Mouse (Mus musculus) CD4-positive, CD25-positive, alpha-beta regulatory T cell, adult 4 months (primary cell): ENCODE results near the gene Gxylt2. TPM values are rescaled to one million over a fixed set of nuclear protein-coding genes. Genes with fewer than 3 reads are reported as not detected.

Experiments used
- ATAC-seq: one replicate; pipeline ENCODE4 v1.8.0; 2017
- polyA plus RNA-seq, 2 experiments: library from polyadenylated mRNA; unstranded; fragments of 100-300 nt; shearing (Covaris generic); gene quantifications; one replicate each; pipeline ENCODE4 v1.2.1; 2017

Gene Gxylt2
- under 1 TPM in 1 of 2 experiments, not detected in 1; 0.17 TPM for polyA plus RNA-seq

DNA sequence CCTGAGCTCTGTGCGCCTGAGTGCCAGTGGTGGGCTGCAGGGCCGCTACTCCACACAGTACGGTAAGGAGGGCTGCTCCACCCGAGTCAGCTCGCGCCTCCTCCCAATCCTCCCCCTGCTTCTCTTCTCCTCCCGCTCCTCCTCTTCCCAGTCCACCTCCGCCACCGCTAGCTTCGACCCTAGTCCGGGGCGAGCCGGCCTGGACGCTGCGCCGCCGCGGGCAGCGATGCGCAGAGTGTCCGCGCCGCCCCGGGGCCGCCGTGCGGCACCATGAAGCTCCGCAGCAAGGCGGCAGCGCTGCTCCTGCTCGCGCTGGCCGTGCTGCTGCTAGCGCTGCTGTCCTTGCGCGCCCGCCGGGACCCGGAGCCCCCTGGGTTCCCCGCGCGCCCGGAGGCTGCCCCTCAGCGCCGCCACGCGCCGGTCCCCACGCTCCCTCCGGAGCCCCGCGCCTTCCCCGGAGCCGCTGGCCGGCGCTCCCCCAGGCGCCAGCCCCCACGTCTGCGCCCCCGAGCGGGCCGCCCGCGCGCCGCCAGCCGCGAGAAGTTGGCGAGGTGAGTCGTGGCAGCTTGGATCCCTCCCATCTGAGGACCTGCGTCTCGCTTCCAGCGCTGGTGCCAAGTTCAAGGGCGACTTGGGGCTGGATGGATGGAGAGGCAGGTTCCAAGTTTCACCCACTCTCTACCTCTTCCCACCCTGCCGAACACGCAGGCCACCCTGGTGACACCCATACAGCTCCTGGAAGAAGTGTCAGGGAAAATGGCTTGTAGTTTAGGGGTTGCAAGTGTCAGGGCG lies at the start of gene Gxylt2:
Gxylt2 (plus strand) TSS at position 161 of the 792 bp plus-strand sequence.
- ATAC-seq, result no peak

DNA sequence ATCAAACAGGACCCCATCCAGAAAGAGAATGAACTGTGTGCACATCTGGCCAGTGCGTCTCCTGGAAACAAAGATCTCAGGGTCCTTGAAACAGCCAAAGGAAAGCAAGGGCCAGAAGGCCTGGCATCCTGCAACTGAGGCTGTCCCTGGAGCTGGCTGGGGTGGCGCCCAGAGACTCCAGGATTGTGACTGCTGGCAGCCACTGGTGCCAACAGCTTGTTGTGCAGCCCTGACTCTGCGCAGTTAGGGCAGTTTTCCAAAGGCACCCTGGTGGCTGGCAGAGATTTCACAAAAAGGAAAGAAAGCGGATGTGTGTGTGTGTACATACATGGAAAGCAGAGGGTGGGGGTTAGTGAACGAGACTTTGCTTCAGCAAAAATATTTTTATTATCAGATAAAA lies 44.1 kb upstream of the Gxylt2 start:
- ATAC-seq, result no peak

DNA sequence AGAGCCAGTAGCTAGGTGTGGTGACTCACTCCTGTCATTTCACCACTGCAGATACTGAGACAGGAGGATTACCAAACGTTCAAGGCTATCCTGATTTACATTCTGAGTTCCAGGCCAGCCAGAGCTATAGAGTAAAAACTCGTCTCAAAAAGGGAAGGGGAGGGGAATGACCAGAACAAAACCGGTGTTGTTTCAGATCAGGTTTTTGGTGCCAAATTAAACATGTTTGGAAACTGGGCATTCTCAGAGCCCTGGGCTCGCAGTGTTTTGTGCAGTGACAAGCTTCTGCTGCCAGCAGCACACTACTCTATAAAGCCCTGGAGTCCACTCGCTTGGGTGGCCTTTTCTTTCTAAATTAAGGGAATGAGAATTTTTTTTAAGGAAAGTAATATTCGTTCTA lies 42.3 kb upstream of the Gxylt2 start:
- no peak for ATAC-seq

DNA sequence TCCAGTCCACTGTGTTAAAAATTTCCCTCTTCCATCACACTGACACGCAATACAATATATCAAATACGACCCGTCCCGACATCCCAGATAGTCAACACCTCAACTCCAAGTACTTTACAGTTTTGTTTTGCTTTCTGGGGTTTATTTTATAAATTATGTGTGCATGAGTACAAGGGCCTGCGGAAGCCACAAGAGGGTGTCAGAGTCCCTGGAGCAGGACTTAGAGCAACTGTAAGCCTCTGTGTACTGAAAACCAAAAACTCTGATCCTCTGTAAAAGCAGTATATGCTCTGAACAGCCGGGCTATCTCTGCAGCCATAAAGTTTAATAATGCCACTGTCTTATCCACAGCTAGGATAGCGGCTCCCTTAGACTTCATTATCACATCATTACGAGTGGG lies 36.9 kb upstream of the Gxylt2 start:
- no peak for ATAC-seq

DNA sequence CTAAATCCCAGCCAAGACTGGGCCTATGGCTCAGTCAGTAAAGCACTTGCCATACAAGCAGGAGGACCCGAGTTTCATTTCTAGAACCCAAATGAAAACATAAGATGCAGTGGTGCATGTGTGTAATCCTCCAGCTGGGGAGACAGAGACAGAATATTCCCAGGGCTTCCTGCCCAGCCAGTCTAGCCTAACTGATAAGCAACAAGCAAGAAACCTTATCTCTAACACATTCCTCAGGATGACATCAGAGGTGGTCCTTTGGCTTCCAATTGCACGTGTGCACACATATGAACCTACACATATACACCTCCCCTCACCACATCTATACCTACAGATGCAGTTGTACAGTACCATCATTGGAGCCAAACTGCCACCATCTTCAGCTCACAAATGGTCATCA lies 35.7 kb upstream of the Gxylt2 start:
- no peak for ATAC-seq

DNA sequence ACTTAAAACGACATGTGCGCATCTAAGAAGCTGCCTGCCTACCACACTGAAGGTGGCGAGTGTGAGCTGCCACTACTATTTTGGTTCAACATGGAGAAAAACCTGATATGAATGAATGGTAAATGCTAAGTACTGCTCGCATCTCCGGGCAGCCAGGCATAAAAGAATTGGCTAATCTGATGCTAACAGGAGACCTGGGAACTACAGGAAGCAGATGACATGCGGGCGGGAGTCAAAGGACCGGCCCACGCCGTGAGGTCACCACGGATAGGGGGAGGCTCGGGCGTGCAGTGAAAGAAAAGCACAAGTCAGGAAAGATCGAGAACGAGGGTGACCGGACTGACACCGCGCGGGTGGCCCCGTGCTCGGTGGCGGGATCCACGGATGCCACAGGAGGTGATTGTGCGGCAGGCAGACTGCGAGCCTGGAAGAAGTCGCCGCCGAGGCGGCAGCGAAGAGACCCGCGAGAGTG lies 34.1 kb upstream of the Gxylt2 start:
- peak; percentile 50 for ATAC-seq

DNA sequence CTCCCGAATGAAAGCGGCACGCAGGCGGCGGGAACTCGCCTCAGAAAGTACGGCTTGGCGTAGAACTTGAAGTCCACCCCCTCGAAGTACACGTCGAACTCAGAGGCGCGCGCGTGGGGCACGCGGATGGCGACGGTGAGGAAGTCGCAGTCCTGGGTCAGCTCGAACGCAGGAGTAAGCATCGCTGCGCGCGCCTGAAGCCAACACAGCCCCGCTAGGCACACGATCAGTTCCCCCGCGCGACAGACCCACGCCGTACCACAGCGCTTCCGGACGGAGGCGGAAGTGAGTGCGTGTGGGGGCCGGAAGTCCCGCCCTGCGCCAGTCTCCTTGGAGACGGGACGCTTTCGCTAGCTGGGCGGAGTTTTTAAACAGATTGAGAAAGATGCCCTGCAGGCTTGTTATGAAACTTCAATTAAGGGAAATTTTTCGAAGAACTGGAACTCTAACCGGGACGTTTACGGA lies 33.6 kb upstream of the Gxylt2 start, which contains the start of gene Shq1:
Shq1 (minus strand) TSS at position 278 of the 465 bp plus-strand sequence.
- peak; percentile 97 for ATAC-seq

DNA sequence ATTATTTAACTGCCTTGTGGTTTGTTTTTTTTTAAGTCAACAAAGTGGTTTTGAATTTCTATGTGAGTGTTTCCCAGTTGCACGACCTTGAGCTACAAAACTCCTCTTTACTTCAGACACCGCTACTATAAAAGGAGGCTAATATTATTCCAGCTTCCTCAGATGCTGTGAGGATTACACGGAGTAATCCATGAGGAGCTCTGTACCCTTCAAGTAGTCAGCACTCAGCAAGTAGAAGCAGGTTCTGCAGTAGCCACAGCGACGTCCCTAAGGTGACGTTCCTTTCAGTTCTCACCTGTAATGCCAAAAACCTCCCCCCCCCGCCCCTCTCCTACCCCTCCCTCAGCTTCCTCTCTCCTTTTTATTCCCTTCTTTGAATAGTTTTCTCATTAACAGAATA lies 33.1 kb upstream of the Gxylt2 start:
- ATAC-seq, result no peak

DNA sequence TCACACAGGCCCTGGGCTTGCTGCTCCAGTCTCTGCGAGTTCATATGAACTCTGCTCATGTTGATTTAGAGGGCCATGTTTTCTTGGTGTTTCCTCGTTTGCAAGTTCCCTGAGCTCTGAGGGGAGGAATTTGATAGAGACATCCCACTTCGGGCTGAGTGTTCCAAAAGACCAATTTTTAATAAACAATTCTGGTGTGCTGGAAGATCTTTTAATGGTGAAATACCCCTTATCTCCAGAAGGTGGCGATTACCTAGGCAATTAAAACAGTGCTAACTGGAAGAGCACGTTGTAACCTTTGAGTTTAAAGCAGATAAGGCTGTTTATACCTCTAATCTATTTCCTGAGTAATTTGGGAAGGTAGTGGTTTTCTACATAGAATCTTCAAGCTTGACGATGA lies 29.6 kb upstream of the Gxylt2 start:
- ATAC-seq, result peak; percentile 40

DNA sequence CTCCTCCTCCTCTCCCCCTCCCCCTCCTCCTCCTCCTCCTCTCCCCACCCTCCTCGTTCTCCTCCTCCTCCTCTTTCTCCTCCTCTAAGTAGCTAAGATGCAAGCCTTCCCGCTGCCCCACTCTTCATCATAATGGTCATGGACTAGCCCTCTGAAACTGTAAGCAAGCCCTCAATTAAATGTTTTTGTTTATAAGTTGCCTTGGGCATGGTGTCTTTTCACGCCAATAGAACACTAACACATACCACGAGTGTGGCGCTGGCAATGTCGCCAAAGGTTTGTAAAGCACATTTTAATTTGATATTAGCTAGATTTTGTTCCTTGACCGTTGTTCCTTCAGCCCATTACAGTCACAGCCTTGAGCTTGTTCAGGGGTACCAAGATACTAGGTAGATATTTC lies 28.1 kb upstream of the Gxylt2 start:
- no peak for ATAC-seq

DNA sequence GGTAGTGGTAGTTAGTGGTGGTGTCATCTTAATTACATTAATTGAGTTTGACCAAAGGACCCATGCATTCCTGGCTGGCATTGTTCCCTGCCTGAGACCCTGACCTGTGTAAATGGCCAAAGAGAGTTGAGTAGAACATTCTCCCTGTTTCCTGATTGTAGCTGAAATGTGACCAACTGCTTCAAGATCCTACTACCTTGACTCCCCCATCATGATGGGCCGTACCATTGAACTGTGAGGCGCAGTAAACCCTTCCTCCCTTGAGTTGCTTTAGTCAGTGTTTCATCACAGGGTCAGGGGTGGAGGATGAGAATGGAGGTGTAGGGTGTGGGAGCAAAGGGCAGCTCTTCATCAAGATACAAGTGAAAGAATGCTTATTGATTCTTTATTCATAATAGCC lies 25.9 kb upstream of the Gxylt2 start:
- ATAC-seq, result no peak

DNA sequence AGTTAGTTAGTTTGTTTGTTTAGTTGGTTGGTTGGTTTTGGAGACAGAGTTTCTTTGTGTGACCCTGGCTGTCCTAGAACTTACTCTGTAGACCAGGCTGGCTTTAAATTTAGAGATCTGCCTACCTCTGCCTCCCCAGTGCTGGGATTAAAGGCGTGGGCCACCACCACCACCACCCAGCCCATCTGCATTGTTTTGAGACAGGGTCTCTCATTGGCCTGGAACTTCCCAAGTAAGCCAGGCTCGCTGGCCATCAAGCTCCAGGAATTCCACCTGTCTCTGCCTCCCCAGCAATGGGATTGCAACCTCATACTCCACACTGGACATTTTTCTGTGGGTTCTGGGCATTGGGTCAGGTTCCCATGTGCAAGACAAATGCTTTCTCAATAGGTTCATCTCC lies 18.2 kb upstream of the Gxylt2 start:
- no peak for ATAC-seq

DNA sequence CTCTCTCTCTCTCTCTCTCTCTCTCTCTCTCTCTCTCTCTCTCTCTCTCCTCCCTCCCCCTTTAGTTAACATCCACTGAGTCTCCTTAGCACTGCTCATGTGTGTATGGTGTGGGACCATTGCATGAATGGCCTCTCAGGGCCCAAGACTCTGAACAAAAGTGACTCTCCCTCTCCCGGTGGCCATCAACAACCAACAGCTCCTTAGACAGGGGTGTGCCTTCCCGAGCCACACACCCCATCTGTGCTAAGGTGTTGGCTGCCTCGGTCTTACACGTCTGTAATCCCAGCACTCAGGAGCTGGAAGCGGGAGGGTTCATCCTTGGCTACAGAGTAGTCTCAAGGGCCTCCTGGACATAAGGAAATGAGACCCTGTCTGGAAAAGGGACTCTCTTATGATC lies 4.5 kb upstream of the Gxylt2 start:
- ATAC-seq, result no peak

DNA sequence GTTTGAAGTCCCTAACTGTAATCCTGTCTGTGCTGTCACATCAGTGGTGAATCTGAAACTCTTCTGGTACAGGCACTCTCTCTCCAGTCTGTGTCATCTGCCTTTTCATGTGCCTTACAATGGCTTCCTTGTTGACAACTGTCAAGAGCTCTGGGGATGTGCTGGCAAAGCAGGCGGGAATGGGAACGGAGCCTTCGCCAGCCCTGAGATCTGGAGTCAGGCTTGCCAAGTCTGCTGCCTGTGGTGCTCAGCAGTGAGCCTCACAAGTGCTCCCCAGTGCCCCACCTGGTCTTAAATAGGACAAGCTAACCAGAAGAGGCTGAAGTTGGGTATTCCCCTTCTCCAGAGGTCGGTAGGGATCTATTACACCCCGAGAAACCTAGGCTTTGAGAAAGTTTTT lies 3.8 kb upstream of the Gxylt2 start:
- no peak for ATAC-seq

DNA sequence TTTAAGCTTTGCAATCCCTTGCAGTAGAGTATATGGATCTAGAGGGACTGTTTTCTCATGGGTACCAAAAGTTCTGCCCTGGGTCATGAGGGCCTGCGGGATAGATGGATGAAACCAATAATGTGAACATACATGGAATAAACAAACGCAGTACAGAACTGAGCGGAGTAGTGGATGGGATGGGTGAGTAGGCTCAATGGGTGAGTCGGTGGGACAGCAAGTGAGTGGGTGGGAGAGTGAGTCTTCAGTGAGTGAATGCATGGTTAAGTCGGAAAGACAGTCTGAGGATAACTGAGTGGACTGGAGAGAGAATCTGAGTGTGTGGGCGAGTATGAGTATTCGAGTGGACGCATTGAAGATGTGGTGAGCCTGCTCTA lies 349 bp upstream of the Gxylt2 start:
- ATAC-seq, result no peak

DNA sequence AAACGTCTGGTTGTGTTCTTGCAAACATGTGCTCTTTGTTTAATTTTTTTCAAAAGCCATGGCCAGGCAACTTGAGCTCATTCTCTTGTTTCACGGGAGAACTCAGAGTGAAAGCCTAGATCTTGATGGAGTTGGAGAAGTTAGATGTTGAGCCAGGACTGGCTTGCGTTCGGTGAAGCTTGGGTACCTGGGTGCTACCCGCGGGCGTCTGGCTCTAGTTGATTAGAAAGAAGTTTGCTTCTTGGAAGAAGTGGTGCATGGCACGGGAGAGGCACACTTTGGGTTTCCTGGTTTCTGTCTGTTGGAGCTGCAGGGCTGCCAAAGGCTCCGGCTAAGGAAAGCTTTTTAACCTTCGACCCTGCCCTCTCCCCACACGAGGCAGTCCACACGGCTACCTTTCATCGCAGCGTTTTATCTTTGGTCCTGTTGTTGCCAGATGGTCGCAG lies 855 bp downstream of the Gxylt2 start:
- ATAC-seq, result no peak

DNA sequence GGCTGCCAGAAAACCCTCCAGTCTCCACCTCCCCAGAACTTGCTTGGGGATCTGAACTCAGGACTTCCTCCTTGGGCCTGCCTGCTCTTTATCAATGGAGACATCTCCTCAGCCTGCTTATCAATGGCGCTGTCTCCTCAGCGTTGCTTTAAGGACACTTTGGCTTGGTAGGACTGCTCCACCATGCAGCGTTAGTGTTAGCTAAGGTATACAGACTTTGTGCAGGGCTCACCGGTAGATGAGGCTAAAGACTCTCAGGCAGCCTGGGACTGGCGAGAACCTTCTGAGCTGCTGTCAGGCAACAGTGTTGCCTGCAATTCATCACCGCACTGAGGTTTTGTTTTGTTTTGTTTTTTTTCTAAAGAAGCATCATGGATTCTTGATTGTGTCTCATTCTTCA lies 2.3 kb downstream of the Gxylt2 start:
- ATAC-seq, result no peak

DNA sequence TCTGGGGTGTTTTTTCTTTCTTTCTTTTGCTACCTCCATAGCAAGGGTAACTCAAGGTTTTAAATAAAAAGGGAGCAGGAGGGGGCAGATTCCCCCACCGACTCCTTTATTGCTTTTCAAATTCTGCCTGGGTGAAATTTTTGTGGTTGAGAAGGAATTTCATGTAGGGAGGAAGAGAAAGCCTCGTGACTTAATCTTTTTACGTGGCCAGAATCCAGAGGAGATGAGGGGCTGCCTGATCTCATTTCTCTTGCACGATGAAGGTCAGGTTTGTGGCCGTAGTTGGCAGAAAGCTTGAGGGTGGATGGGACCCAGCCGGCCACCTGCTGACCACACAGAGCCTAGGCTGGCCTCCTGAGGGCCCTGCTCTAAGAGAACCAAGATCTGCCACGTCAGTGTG lies 3.0 kb downstream of the Gxylt2 start:
- no peak for ATAC-seq

DNA sequence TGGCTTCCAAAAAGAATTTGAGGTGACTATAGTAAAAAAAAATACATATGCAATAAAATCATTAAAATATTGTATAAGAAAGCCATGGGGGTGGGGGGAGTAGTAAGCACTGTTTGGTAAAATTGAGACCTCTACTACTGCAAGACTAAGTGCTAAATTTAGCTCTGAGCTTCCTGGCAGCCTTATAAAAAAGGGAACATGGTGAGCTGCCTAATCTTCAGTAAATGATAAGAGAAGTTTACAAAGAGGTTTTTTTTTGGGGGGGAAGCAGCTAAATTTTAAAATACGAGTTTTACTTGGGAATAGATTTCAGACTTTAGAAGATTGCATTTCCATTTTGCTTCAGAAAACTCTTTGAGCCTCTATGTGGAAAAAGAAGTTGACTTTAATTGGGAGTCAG lies 3.7 kb downstream of the Gxylt2 start:
- ATAC-seq, result no peak

DNA sequence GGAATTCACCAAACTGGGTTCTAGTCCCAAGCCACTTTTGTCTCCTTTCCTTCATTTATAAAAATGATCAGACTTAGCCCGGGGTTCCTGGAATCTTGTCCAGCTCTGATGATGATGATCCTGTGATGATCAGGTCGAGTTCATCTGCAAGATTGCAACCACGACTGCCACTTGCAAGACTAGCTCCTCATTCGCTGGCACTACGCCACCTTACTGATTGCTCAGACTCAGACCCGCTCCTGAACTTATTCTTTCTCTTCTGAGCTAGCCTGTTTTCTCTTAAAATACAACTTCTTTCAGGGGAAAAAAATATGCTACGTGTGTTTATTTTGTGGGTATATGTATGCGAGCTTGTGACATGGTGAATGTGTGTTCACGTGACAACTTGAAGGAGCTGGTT lies 4.5 kb downstream of the Gxylt2 start:
- ATAC-seq, result no peak

DNA sequence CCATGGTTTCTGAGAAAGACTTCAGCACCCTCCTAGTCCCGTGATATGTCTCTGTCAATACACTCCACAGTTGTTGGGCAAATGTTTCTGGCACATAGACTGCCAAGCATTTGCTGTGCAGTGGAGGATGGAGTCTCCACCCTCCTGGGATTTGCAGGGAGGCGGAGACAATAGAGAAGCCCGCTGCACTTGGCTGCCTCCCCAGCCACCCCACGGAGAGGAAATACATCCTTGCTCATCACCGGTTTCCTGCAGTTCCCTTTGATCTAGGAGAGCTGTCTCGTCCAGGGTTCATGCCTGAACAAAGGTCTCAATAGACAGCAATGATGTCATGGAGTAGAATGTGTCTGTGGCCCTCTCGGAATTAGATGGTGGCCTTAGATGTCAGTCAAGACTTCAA lies 4.9 kb downstream of the Gxylt2 start:
- peak; percentile 29 for ATAC-seq

DNA sequence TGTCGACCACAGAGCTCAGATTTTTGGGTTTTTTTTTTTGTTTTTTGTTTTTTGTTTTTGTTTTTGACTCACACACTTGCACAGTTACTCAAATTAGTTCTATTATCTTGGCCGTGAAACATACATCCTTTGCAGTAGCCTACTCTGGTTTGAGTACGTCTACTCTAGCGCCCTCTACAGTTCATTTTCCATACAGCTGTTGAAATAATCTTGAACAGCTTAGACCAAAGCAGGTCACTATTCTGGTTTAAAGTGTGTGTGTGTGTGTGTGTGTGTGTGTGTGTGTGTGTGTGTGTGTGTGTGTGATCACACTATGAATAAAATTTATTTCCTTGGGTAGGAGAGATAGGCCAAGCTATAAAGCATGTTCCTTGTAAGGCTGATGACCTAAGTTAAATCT lies 5.6 kb downstream of the Gxylt2 start:
- no peak for ATAC-seq

DNA sequence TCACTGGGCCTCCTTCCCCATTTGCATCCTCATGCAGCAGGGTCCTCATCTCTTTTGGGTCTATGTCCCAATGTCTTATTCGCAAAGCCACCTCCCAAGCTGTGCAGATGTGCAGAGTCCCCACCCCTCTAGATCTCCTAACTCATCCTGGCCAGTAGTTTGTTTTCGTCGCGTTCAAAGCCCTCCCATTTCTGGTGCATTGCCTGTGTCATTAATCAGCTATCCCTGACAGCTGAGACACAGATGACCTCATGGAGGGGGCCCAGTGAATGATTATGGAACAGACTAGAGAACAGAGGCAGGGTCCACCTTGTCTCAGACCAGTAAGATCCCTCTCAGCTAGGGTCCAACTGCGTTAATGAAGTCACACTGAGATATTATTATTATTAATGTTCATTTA lies 6.3 kb downstream of the Gxylt2 start:
- ATAC-seq, result no peak

DNA sequence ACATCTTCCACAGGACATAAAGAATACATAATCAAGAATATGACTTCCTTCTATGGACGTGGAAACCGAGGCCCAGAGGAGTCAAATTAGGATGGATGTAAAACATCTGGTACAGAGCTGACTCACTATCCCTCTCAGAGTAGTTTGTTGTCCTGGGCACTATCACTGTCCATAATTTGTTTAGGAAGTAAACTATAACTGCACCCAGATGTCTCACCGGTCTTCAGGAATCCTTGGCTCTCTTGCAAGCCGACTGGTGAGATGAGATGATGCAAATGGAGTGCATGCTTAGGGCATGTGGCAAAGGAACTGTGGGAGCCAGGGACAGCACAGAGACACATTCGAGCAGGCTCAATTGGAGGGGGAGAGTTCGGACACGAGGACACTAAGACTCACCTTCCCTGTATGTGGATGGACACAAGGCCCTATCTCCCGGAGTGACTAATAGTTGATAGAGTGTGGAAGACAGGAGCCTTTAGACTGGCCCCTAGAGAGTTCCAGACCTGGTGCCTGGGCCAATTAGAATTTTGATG lies 10.8 kb downstream of the Gxylt2 start:
- ATAC-seq, result no peak
